Mouse (Mus musculus) lung, embryonic 15.5 days (tissue): ENCODE measurements around the gene Rpl31. TPM values are rescaled to one million over a fixed set of nuclear protein-coding genes. Genes with fewer than 3 reads are reported as not detected.
A peak's percentile ranks its signal among the peaks of the same experiment; 100 is the strongest.

ENCODE experiments used
- ATAC-seq: fragments of 200-750 bp; cut with Nextera tagmentation; 2 replicates; pipeline ENCODE4 v1.8.0; 2017; ENCODE audit warnings: moderate number of reproducible peaks, borderline replicate concordance; ENCODE audit not compliant: low FRiP score, low TSS enrichment; ENCODE audit errors: extremely low read depth
- H3K27ac ChIP-seq: fragments of 300-500 bp; sonication (generic); 2 replicates; pipeline ENCODE4 v1.5.1; 2015; ENCODE audit warnings: moderate library complexity, mild to moderate bottlenecking, inconsistent platforms
- H3K27me3 ChIP-seq: fragments of 300-500 bp; sonication (generic); 2 replicates; pipeline ENCODE4 v1.6.1; 2015; ENCODE audit warnings: inconsistent platforms
- H3K36me3 ChIP-seq: fragments of 300-500 bp; sonication (generic); 2 replicates; pipeline ENCODE4 v1.6.1; 2015; ENCODE audit warnings: inconsistent platforms
- H3K4me1 ChIP-seq: fragments of 300-500 bp; sonication (generic); 2 replicates; pipeline ENCODE4 v1.6.1; 2015; ENCODE audit warnings: inconsistent platforms
- H3K4me2 ChIP-seq: fragments of 300-500 bp; sonication (generic); 2 replicates; pipeline ENCODE4 v1.6.1; 2015; ENCODE audit warnings: inconsistent platforms, mild to moderate bottlenecking, moderate library complexity
- H3K4me3 ChIP-seq: fragments of 300-500 bp; sonication (generic); 2 replicates; pipeline ENCODE4 v1.5.1; 2015; ENCODE audit warnings: mild to moderate bottlenecking, inconsistent platforms
- H3K9ac ChIP-seq: fragments of 300-500 bp; sonication (generic); 2 replicates; pipeline ENCODE4 v1.6.1; 2015; ENCODE audit warnings: inconsistent platforms
- H3K9me3 ChIP-seq: fragments of 300-500 bp; sonication (generic); 2 replicates; pipeline ENCODE4 v1.6.1; 2016; ENCODE audit warnings: inconsistent platforms
- WGBS: fragments of 180-500 bp; shearing (Covaris S2); methylation state at CpG from one replicate; pipeline ENCODE4 v1.1.7; 2015; 5-methylcytosine and 5-hydroxymethylcytosine counted together
- polyA plus RNA-seq: library from polyadenylated mRNA; unstranded; fragments of >200 nt; fragmentation: Nextera tagmentation; extraction: Ambion mirVana; gene quantifications from 2 replicates; pipeline ENCODE4 v1.2.1, GENCODE M21; 2015

Gene Rpl31
- polyA plus RNA-seq, result 454 and 516 TPM in 2 replicates

GRCm38 (mm10) chr1:39367601-39368266, at the start of gene Rpl31:
TSS of gene Rpl31 (plus strand) at chr1:39367842.
- under 1% methylated on average over 62 of the region's 62 CpGs for WGBS
- H3K9ac ChIP-seq, result peak within 1 kb of the TSS; percentile 98
- peaks cover 37% of the 10 kb centered on the region for H3K36me3 ChIP-seq
- peak within 1 kb of the TSS; percentile 79 for H3K27ac ChIP-seq
- ATAC-seq, result peak; percentile 99
- no peaks in the 10 kb centered on the region for H3K27me3 ChIP-seq
- H3K4me2 ChIP-seq, result peak within 1 kb of the TSS; percentile 69
- no peaks in the 10 kb centered on the region for H3K9me3 ChIP-seq
- peaks cover 13% of the 10 kb centered on the region for H3K4me1 ChIP-seq
- H3K4me3 ChIP-seq, result peak within 1 kb of the TSS; percentile 83

GRCm38 (mm10) chr1:39317935-39318334, 49.7 kb upstream of the Rpl31 start:
- Histone ChIP-seq H3K27ac (peak overlapping the region; percentile 48; the same call in 1 of the 2 replicates), H3K9ac (no peak overlapping the region), H3K36me3 (no peaks in the 10 kb centered on the region), H3K9me3 (no peaks in the 10 kb centered on the region), H3K27me3 (no peaks in the 10 kb centered on the region), H3K4me3 (no peak overlapping the region), H3K4me1 (peaks cover 13% of the 10 kb centered on the region), H3K4me2 (no peak overlapping the region)
- no peak for ATAC-seq
- 64% methylated on average over 2 of the region's 2 CpGs for WGBS

- no peak overlapping the region; the same call in 1 of the 2 replicates for H3K27ac ChIP-seq
- no peak overlapping the region for H3K4me3 ChIP-seq
- H3K36me3 ChIP-seq, result no peaks in the 10 kb centered on the region
- no peaks in the 10 kb centered on the region for H3K27me3 ChIP-seq
- H3K9ac ChIP-seq, result no peak overlapping the region
- 42% methylated on average over 7 of the region's 7 CpGs for WGBS
- peaks cover 13% of the 10 kb centered on the region for H3K4me1 ChIP-seq
- no peak overlapping the region for H3K4me2 ChIP-seq
- H3K9me3 ChIP-seq, result no peaks in the 10 kb centered on the region
- no peak for ATAC-seq
These were observed 48.8 kb upstream of the Rpl31 start for GRCm38 (mm10) chr1:39318870-39319269.

- H3K4me1 ChIP-seq, result peaks cover 23% of the 10 kb centered on the region
- no peak overlapping the region for H3K27ac ChIP-seq
- H3K36me3 ChIP-seq, result no peaks in the 10 kb centered on the region
- H3K9me3 ChIP-seq, result no peaks in the 10 kb centered on the region
- no peaks in the 10 kb centered on the region for H3K27me3 ChIP-seq
- H3K4me3 ChIP-seq, result no peak overlapping the region
- H3K9ac ChIP-seq, result no peak overlapping the region
- no peak for ATAC-seq
- 66% methylated on average over 6 of the region's 6 CpGs for WGBS
- H3K4me2 ChIP-seq, result no peak overlapping the region
These were observed 45.7 kb upstream of the Rpl31 start for GRCm38 (mm10) chr1:39321954-39322353.

- WGBS, result 81% methylated on average over 6 of the region's 6 CpGs
- Histone ChIP-seq H3K9ac (no peak overlapping the region), H3K36me3 (no peaks in the 10 kb centered on the region), H3K4me2 (no peak overlapping the region), H3K27me3 (no peaks in the 10 kb centered on the region), H3K4me3 (no peak overlapping the region), H3K27ac (no peak overlapping the region), H3K9me3 (no peaks in the 10 kb centered on the region), H3K4me1 (peaks cover 9% of the 10 kb centered on the region)
- no peak for ATAC-seq
These were observed 42.4 kb upstream of the Rpl31 start for GRCm38 (mm10) chr1:39325228-39325627.

- Histone ChIP-seq H3K36me3 (no peaks in the 10 kb centered on the region), H3K9ac (no peak overlapping the region), H3K27me3 (no peaks in the 10 kb centered on the region), H3K4me1 (peaks cover 9% of the 10 kb centered on the region), H3K4me3 (no peak overlapping the region), H3K4me2 (no peak overlapping the region), H3K9me3 (no peaks in the 10 kb centered on the region), H3K27ac (no peak overlapping the region)
- WGBS, result 72% methylated on average over 7 of the region's 7 CpGs
- no peak for ATAC-seq
These were observed 40.1 kb upstream of the Rpl31 start for GRCm38 (mm10) chr1:39327546-39327945.

GRCm38 (mm10) chr1:39330857-39331594, 36.6 kb upstream of the Rpl31 start:
- 88% methylated on average over 7 of the region's 7 CpGs for WGBS
- ATAC-seq, result no peak
- H3K9ac ChIP-seq, result no peak overlapping the region
- no peak overlapping the region for H3K4me2 ChIP-seq
- H3K4me3 ChIP-seq, result no peak overlapping the region
- H3K4me1 ChIP-seq, result peaks cover 7% of the 10 kb centered on the region
- H3K27me3 ChIP-seq, result no peaks in the 10 kb centered on the region
- H3K9me3 ChIP-seq, result no peaks in the 10 kb centered on the region
- no peak overlapping the region for H3K27ac ChIP-seq
- no peaks in the 10 kb centered on the region for H3K36me3 ChIP-seq

GRCm38 (mm10) chr1:39332456-39332855, 35.2 kb upstream of the Rpl31 start:
- Histone ChIP-seq H3K9ac (no peak overlapping the region), H3K9me3 (no peaks in the 10 kb centered on the region), H3K4me1 (no peaks in the 10 kb centered on the region)

GRCm38 (mm10) chr1:39335561-39336196, 32.0 kb upstream of the Rpl31 start:
- H3K4me1 ChIP-seq, result 0 out of 2 replicates have a peak, but pooled peaks cover 7% of the 10 kb centered on the region
- no peak overlapping the region for H3K4me3 ChIP-seq
- WGBS, result 27% methylated on average over 15 of the region's 15 CpGs
- H3K9ac ChIP-seq, result no peak overlapping the region
- no peaks in the 10 kb centered on the region for H3K36me3 ChIP-seq
- H3K9me3 ChIP-seq, result no peaks in the 10 kb centered on the region
- H3K4me2 ChIP-seq, result no peak overlapping the region
- ATAC-seq, result peak; percentile 63; the same call in 1 of the 2 replicates
- 0 out of 2 replicates have a peak, but pooled peaks cover 5% of the 10 kb centered on the region for H3K27me3 ChIP-seq
- H3K27ac ChIP-seq, result no peak overlapping the region

More at GRCm38 (mm10) chr1:39332456-39332855, 35.2 kb upstream of the Rpl31 start:
- Histone ChIP-seq H3K4me2 (no peak overlapping the region), H3K4me3 (no peak overlapping the region), H3K27me3 (no peaks in the 10 kb centered on the region), H3K27ac (no peak overlapping the region), H3K36me3 (no peaks in the 10 kb centered on the region)
- no peak for ATAC-seq
- 76% methylated on average over 4 of the region's 4 CpGs for WGBS

- H3K27me3 ChIP-seq, result 0 out of 2 replicates have a peak, but pooled peaks cover 5% of the 10 kb centered on the region
- no peak overlapping the region for H3K4me2 ChIP-seq
- 78% methylated on average over 8 of the region's 8 CpGs for WGBS
- no peak overlapping the region for H3K9ac ChIP-seq
- no peaks in the 10 kb centered on the region for H3K36me3 ChIP-seq
- 0 out of 2 replicates have a peak, but pooled peaks cover 7% of the 10 kb centered on the region for H3K4me1 ChIP-seq
- no peak for ATAC-seq
- no peak overlapping the region for H3K27ac ChIP-seq
- H3K9me3 ChIP-seq, result no peaks in the 10 kb centered on the region
- no peak overlapping the region for H3K4me3 ChIP-seq
These were observed 30.9 kb upstream of the Rpl31 start for GRCm38 (mm10) chr1:39336788-39337187.

- WGBS, result 65% methylated on average over 10 of the region's 10 CpGs
- Histone ChIP-seq H3K9ac (no peak overlapping the region), H3K4me3 (no peak overlapping the region), H3K4me1 (0 out of 2 replicates have a peak, but pooled peaks cover 7% of the 10 kb centered on the region), H3K36me3 (no peaks in the 10 kb centered on the region), H3K27me3 (0 out of 2 replicates have a peak, but pooled peaks cover 5% of the 10 kb centered on the region), H3K27ac (no peak overlapping the region), H3K4me2 (no peak overlapping the region), H3K9me3 (no peaks in the 10 kb centered on the region)
- ATAC-seq, result no peak
These were observed 28.8 kb upstream of the Rpl31 start for GRCm38 (mm10) chr1:39338831-39339230.
